Mouse (Mus musculus): ENCODE measurements around the gene Ubtd2. TPM values are rescaled to one million over a fixed set of nuclear protein-coding genes. Genes with fewer than 3 reads are reported as not detected.

Ubtd2 gene
- polyA plus RNA-seq, 1 experiment from 2014 or later = 46.7 TPM

DNA sequence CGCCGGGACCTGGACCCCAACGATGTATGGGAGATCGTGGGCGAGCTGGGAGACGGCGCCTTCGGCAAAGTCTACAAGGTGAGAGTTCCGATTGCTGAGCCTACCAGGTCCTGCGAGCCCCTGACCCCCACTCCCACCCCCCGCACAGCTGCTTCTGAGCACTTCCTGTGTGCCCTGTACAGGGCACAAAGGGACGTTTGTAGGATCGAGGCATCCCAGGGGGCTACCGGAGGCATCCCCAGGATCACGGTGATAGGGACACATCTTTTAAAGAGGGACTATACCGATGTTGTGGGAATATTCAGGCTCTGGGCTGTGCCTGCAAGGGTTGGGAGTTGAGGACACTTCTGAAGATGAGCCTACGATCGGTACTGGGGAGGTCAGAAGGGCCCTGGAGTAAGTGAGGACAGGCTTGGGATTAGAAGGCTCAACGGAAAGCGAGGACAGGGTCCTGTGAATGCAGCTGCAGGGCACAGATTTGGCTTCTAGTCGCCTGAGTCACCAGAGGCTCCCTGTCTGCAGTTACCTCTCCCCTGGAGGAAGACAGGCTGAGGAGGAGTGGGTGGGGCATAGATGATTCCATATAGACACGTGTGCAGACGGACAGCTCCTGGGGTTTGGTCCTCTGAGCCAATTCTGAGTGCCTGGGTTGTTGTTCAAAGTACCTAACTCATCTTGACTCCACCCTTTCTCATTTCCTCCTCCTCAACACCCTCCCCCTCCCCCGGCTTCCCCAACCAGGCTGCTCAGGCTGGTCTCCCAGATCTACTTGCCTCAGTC lies 78.5 kb downstream of the Ubtd2 start:
- no peak for DNase-seq (ENCODE audit: low spot score)
- Histone ChIP-seq H3K36me3 (no peaks in the 10 kb centered on the region), H3K4me3 (peak overlapping the region; percentile 83), H3K27ac (peak overlapping the region; percentile 87), H3K27me3 (ENCODE audit: insufficient read depth, poor library complexity, severe bottlenecking) (peaks cover 26% of the 10 kb centered on the region), H3K4me1 (peaks cover 36% of the 10 kb centered on the region), H3K9me3 (no peaks in the 10 kb centered on the region)
- WGBS = under 1% methylated on average over 24 of the region's 24 CpGs

DNA sequence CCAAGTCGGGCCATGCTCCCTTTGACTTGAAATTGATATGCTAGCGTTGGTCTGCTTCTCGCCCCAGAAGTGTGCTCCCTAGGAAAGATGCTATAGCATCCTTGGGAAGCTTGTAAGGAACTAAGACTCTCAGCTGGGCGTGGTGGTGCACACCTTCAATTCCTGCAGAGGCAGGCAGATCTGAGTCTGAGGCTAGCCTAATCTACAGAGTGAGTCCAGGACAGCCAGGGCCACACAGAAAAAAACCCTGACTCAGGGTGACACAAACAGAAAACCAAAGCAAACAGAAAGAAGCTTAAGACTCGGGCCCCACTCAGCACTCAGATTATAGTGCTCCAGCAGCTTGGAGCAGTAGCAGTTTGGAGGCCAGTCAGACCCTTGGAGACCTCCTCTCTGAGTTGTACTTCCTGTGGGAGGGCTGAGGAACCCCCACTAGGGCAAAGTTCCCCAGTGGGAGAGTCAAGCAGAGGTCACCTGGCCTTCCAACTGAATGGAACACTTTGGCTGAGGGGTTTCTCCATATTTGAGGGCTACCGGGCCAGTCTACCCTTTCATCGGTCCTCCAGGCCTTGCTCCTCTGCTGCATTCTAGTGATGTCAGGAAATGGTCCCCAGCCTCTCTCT lies 79.4 kb downstream of the Ubtd2 start:
- Histone ChIP-seq H3K27ac (no peak overlapping the region; the same call in 1 of the 2 replicates), H3K27me3 (ENCODE audit: insufficient read depth, poor library complexity, severe bottlenecking) (peaks cover 26% of the 10 kb centered on the region), H3K36me3 (no peaks in the 10 kb centered on the region), H3K4me3 (peak overlapping the region; percentile 83; the same call in 1 of the 2 replicates), H3K9me3 (no peaks in the 10 kb centered on the region), H3K4me1 (peaks cover 42% of the 10 kb centered on the region)
- WGBS = 68% methylated on average over 7 of the region's 7 CpGs
- no peak for DNase-seq (ENCODE audit: low spot score)

- H3K4me1 ChIP-seq = peaks cover 46% of the 10 kb centered on the region
- no peaks in the 10 kb centered on the region for H3K36me3 ChIP-seq
- H3K27me3 ChIP-seq (ENCODE audit: insufficient read depth, poor library complexity, severe bottlenecking) = peaks cover 26% of the 10 kb centered on the region
- no peaks in the 10 kb centered on the region for H3K9me3 ChIP-seq
- H3K27ac ChIP-seq = no peak overlapping the region
- H3K4me3 ChIP-seq = no peak overlapping the region
- no peak for DNase-seq (ENCODE audit: low spot score)
- 90% methylated on average over 4 of the region's 4 CpGs for WGBS
Observed at GRCm38 (mm10) chr11:32535646-32536045, 80.5 kb downstream of the Ubtd2 start.

DNA sequence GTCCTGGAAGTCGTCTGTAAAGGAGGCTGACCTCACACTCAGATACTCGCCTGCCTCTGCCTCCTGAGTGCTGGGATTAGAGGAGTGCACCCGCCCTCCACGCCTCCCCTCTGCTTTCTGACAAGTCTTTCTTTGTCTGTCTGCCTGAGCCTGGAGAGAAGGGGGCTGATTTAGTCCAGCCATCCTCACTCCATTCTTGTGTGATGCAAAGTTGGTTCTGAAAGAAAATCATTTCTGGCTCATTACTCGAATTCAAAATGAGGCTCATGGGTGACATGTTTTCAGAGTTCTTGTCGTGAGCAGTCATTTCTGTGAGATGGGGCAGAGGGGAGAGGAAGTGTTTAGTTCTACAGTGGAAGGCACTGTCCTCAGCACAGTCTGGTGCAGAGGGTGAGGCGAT lies 81.8 kb downstream of the Ubtd2 start:
- no peaks in the 10 kb centered on the region for H3K36me3 ChIP-seq
- H3K27ac ChIP-seq = no peak overlapping the region
- DNase-seq (ENCODE audit: low spot score) = no peak
- peaks cover 47% of the 10 kb centered on the region for H3K4me1 ChIP-seq
- H3K4me3 ChIP-seq = no peak overlapping the region
- no peaks in the 10 kb centered on the region for H3K9me3 ChIP-seq
- peaks cover 13% of the 10 kb centered on the region for H3K27me3 ChIP-seq (ENCODE audit: insufficient read depth, poor library complexity, severe bottlenecking)
- WGBS = 59% methylated on average over 7 of the region's 7 CpGs

DNA sequence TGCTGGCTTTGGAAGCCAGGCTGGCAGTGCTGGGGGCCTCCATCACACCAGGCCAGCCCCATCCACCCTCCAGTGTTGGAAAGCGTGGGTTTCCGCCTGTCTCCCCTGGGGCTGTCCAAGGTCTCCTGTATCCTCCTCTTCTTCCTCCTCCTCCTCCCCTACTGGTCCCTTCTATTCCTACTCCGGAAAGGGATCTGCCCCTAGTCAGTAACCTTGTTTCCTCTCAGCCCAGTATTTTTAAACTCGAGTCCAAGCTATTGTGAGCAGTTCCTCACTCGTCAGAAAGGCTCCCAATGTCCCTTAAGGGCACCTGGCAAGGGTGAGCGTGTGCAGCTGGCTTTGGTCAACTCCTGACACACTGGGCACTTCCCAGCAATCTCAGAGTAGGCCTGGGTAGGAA lies 83.3 kb downstream of the Ubtd2 start:
- H3K27ac ChIP-seq = no peak overlapping the region; the same call in 1 of the 2 replicates
- H3K4me1 ChIP-seq = peaks cover 53% of the 10 kb centered on the region
- DNase-seq (ENCODE audit: low spot score) = no peak

DNA sequence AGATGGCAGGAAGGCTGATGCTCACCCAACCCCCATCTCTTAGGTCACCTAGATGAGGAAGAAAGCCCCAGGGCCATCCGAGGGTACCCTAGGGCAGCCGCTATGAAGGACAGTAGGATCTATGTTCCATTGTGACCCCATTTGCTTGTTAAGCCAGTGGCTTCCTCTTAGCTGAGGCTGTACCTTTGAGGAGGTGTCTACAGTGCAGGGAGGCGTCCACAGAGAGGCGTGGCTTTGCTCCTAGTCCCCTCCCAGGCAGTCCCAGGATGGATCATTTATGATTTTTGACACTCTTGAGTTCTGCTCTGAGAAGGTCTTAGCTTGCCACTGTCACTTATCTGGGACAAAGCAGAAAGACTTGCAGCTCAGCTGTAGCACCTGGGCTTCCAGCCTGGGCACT lies 83.7 kb downstream of the Ubtd2 start:
- no peak overlapping the region for H3K4me3 ChIP-seq
- peaks cover 13% of the 10 kb centered on the region for H3K27me3 ChIP-seq (ENCODE audit: insufficient read depth, poor library complexity, severe bottlenecking)
- H3K36me3 ChIP-seq = no peaks in the 10 kb centered on the region
- no peak overlapping the region; the same call in 1 of the 2 replicates for H3K27ac ChIP-seq
- 77% methylated on average over 4 of the region's 4 CpGs for WGBS
- H3K4me1 ChIP-seq = peaks cover 50% of the 10 kb centered on the region
- H3K9me3 ChIP-seq = no peaks in the 10 kb centered on the region
- DNase-seq (ENCODE audit: low spot score) = no peak

More for the DNA sequence above, 83.3 kb downstream of the Ubtd2 start:
- Histone ChIP-seq H3K4me3 (no peak overlapping the region), H3K27me3 (ENCODE audit: insufficient read depth, poor library complexity, severe bottlenecking) (peaks cover 13% of the 10 kb centered on the region), H3K36me3 (no peaks in the 10 kb centered on the region), H3K9me3 (no peaks in the 10 kb centered on the region)
- WGBS = 55% methylated on average over 6 of the region's 6 CpGs

GRCm38 (mm10) chr11:32539717-32540116 lies 84.5 kb downstream of the Ubtd2 start:
- Histone ChIP-seq H3K27ac (no peak overlapping the region), H3K4me1 (peaks cover 47% of the 10 kb centered on the region)
- 83% methylated on average over 7 of the region's 7 CpGs for WGBS

GRCm38 (mm10) chr11:32540463-32540862 lies 85.3 kb downstream of the Ubtd2 start:
- peaks cover 46% of the 10 kb centered on the region for H3K4me1 ChIP-seq
- no peak overlapping the region for H3K27ac ChIP-seq
- no peaks in the 10 kb centered on the region for H3K27me3 ChIP-seq (ENCODE audit: insufficient read depth, poor library complexity, severe bottlenecking)
- no peak for DNase-seq (ENCODE audit: low spot score)
- H3K4me3 ChIP-seq = no peak overlapping the region
- no peaks in the 10 kb centered on the region for H3K9me3 ChIP-seq
- WGBS = 77% methylated on average over 6 of the region's 6 CpGs
- H3K36me3 ChIP-seq = no peaks in the 10 kb centered on the region

More at GRCm38 (mm10) chr11:32539717-32540116, 84.5 kb downstream of the Ubtd2 start:
- Histone ChIP-seq H3K27me3 (ENCODE audit: insufficient read depth, poor library complexity, severe bottlenecking) (peaks cover 6% of the 10 kb centered on the region), H3K9me3 (no peaks in the 10 kb centered on the region), H3K36me3 (no peaks in the 10 kb centered on the region), H3K4me3 (no peak overlapping the region)
- DNase-seq (ENCODE audit: low spot score) = no peak

DNA sequence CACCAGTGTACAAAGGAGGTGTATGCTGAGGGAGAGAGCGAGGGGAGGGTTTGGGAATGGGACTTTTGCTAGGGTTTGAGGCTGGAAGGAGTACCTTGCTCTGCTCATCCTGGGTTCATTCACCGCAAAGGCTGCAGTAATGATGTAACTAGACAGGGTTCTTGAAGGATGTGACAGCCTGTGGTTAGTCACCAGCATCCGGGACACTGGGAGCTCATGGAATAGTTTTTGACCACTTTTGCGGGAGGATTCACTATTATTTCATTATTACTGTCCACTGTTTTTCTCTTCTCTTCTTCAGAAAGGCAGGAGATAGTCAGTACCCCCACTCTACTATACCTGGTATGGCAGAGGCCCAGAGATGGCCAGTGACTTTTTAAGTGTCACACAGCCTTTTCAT lies 87.0 kb downstream of the Ubtd2 start:
- H3K4me3 ChIP-seq = no peak overlapping the region
- peak overlapping the region; percentile 31; the same call in 1 of the 2 replicates for H3K27ac ChIP-seq
- WGBS = 93% methylated on average over 4 of the region's 4 CpGs
- H3K36me3 ChIP-seq = no peaks in the 10 kb centered on the region
- DNase-seq (ENCODE audit: low spot score) = no peak
- no peaks in the 10 kb centered on the region for H3K9me3 ChIP-seq
- peaks cover 49% of the 10 kb centered on the region for H3K4me1 ChIP-seq
- no peaks in the 10 kb centered on the region for H3K27me3 ChIP-seq (ENCODE audit: insufficient read depth, poor library complexity, severe bottlenecking)

- no peaks in the 10 kb centered on the region for H3K9me3 ChIP-seq
Observed at GRCm38 (mm10) chr11:32542687-32543411, 87.7 kb downstream of the Ubtd2 start.

GRCm38 (mm10) chr11:32544041-32544440 lies 88.9 kb downstream of the Ubtd2 start:
- DNase-seq (ENCODE audit: low spot score) = no peak
- Histone ChIP-seq H3K27ac (0 out of 2 replicates have a peak overlapping the region, but pooled peaks have one; percentile 42), H3K36me3 (no peaks in the 10 kb centered on the region; the same call in 1 of the 2 replicates), H3K9me3 (no peaks in the 10 kb centered on the region), H3K27me3 (ENCODE audit: insufficient read depth, poor library complexity, severe bottlenecking) (no peaks in the 10 kb centered on the region), H3K4me3 (no peak overlapping the region), H3K4me1 (peaks cover 53% of the 10 kb centered on the region)
- 81% methylated on average over 6 of the region's 6 CpGs for WGBS

More at GRCm38 (mm10) chr11:32542687-32543411, 87.7 kb downstream of the Ubtd2 start:
- peaks cover 55% of the 10 kb centered on the region for H3K4me1 ChIP-seq
- no peak overlapping the region for H3K4me3 ChIP-seq
- 42% methylated on average over 3 of the region's 3 CpGs for WGBS
- peak overlapping the region; percentile 31 for H3K27ac ChIP-seq
- peak; percentile 92 for DNase-seq (ENCODE audit: low spot score)
- H3K27me3 ChIP-seq (ENCODE audit: insufficient read depth, poor library complexity, severe bottlenecking) = no peaks in the 10 kb centered on the region
- no peaks in the 10 kb centered on the region; the same call in 1 of the 2 replicates for H3K36me3 ChIP-seq

GRCm38 (mm10) chr11:32544497-32544896 lies 89.3 kb downstream of the Ubtd2 start:
- Histone ChIP-seq H3K4me3 (no peak overlapping the region), H3K27ac (peak overlapping the region; percentile 42; the same call in 1 of the 2 replicates), H3K9me3 (no peaks in the 10 kb centered on the region), H3K4me1 (peaks cover 56% of the 10 kb centered on the region), H3K36me3 (no peaks in the 10 kb centered on the region; the same call in 1 of the 2 replicates), H3K27me3 (ENCODE audit: insufficient read depth, poor library complexity, severe bottlenecking) (no peaks in the 10 kb centered on the region)
- no peak for DNase-seq (ENCODE audit: low spot score)
- WGBS = 85% methylated on average over 5 of the region's 5 CpGs
